Mouse (Mus musculus): ENCODE measurements around the gene 2210016L21Rik. TPM values are rescaled to one million over a fixed set of nuclear protein-coding genes. Genes with fewer than 3 reads are reported as not detected.
"Not testable (repeated sequence)": the region's sequence is repeated elsewhere in the genome, so short reads cannot be mapped to it uniquely, and the experiment has no call there.

2210016L21Rik gene
- polyA plus RNA-seq, 1 experiment from 2014 or later: 53.3 TPM

DNA sequence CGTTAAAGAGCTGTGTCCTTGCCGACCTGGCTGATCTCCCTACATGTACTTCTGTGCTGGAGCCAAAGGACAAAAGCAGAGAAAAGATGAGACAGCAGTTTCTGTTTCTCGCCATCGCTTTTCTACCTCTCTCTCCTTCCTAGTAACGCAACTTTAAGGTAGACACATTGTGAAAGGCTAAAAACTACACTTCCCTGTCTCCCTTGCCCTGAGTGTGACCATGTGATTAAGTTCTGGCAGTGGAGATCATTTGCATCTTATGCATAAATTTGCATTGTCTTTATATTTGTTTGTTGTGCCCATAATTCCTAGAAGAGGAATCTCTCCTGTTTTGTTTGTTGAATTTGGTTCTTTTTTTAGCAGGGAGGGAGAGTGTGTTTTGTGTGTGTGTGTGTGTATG, 26.1 kb upstream of the 2210016L21Rik start:
- Histone ChIP-seq H3K9me3 (ENCODE audit: control insufficient read depth, low read length) (no peaks in the 10 kb centered on the region), H3K4me1 (ENCODE audit: control insufficient read depth, insufficient read depth, low read length) (no peaks in the 10 kb centered on the region), H3K9ac (ENCODE audit: low read depth, low read length) (no peak overlapping the region), H3K4me2 (ENCODE audit: low read depth, low read length) (no peak overlapping the region), H3K27me3 (replicated peaks; ENCODE audit: control insufficient read depth, insufficient read depth, low read length) (no peaks in the 10 kb centered on the region), H3K27ac (ENCODE audit: low read length) (no peak overlapping the region), H3K36me3 (ENCODE audit: control insufficient read depth, insufficient read depth, low read length) (no peaks in the 10 kb centered on the region), H3K4me3 (ENCODE audit: low read length) (no peak overlapping the region)
- ATAC-seq: no peak
- 73% methylated on average over 5 of the region's 5 CpGs for WGBS

GRCm38 (mm10) chr5:114916777-114917176, 25.2 kb upstream of the 2210016L21Rik start:
- Histone ChIP-seq H3K4me3 (ENCODE audit: low read length) (no peak overlapping the region), H3K4me1 (ENCODE audit: control insufficient read depth, insufficient read depth, low read length) (0 out of 2 replicates have a peak, but pooled peaks cover under 1% of the 10 kb centered on the region), H3K36me3 (ENCODE audit: control insufficient read depth, insufficient read depth, low read length) (no peaks in the 10 kb centered on the region), H3K27ac (ENCODE audit: low read length) (no peak overlapping the region), H3K9me3 (ENCODE audit: control insufficient read depth, low read length) (no peaks in the 10 kb centered on the region), H3K27me3 (replicated peaks; ENCODE audit: control insufficient read depth, insufficient read depth, low read length) (no peaks in the 10 kb centered on the region), H3K4me2 (ENCODE audit: low read depth, low read length) (no peak overlapping the region), H3K9ac (ENCODE audit: low read depth, low read length) (no peak overlapping the region)
- WGBS: 91% methylated on average over 4 of the region's 4 CpGs
- no peak for ATAC-seq

GRCm38 (mm10) chr5:114917357-114917756, 24.6 kb upstream of the 2210016L21Rik start:
- WGBS: 95% methylated on average over 5 of the region's 5 CpGs
- not testable (repeated sequence) for H3K4me1 ChIP-seq (ENCODE audit: control insufficient read depth, insufficient read depth, low read length)

DNA sequence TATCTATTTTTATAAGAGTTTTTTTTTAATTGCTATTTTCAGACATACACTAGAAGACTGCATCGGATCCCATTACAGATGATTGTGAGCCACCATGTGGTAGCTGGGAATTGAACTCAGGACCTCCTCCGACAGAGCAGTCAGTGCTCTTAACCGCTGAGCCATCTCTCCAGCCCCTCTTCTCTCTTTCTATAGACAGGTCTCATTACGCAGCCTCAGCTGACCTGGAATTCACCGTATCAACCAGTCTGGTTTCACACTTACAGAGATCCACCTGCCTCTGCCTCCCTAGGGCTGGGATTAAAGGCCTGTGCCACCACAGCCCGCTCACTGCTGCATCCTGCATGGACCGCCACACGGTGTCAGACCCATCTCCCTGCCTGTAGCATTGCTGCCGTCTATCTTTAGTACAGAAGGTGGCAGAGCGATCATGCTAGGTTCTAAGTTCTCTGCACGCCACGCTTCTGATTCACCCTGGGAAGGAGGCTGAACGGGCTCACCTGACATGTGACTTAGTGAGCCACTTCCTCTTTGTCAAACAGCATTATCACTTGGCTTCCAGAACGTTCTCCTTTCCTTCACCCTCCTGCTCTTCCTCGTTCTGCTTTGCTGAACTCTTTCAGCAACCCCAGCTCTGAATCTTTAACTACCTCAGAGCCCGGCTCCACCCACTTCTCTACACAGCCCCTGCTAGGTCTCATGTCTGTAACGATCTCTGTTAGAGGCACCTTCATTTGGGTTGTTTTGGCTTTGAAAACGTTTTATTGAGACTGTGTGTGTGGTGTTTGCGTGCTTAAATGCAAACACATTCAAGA, 20.2 kb upstream of the 2210016L21Rik start:
- Histone ChIP-seq H3K4me2 (ENCODE audit: low read depth, low read length) (0 out of 2 replicates have a peak overlapping the region, but pooled peaks have one; percentile 1), H3K9ac (ENCODE audit: low read depth, low read length) (peak overlapping the region; percentile 50)
- 64% methylated on average over 19 of the region's 19 CpGs for WGBS

More at GRCm38 (mm10) chr5:114917357-114917756, 24.6 kb upstream of the 2210016L21Rik start:
- H3K4me3 ChIP-seq (ENCODE audit: low read length); H3K4me2 ChIP-seq (ENCODE audit: low read depth, low read length); H3K9ac ChIP-seq (ENCODE audit: low read depth, low read length); H3K27ac ChIP-seq (ENCODE audit: low read length); H3K36me3 ChIP-seq (ENCODE audit: control insufficient read depth, insufficient read depth, low read length); ATAC-seq; H3K9me3 ChIP-seq (ENCODE audit: control insufficient read depth, low read length); H3K27me3 ChIP-seq (replicated peaks; ENCODE audit: control insufficient read depth, insufficient read depth, low read length): not testable (repeated sequence)

DNA sequence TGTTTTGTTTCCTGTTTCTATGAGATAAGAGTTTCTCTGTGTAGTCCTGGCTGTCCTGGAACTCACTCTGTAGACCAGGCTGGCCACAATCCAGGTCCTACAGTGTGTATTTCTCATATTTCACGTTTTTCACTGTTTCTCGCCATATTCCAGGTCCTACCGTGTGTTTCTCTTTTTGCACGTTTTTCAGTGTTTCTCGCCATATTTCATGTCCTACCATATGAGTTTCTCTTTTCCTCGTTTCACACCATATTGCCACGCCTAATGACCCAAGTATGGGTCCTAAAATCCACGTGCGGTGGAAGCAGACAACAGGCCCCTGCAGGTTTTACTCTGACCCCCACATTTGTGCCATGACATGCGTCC, 19.6 kb upstream of the 2210016L21Rik start:
- H3K36me3 ChIP-seq (ENCODE audit: control insufficient read depth, insufficient read depth, low read length): no peaks in the 10 kb centered on the region
- peak; percentile 46 for ATAC-seq
- no peaks in the 10 kb centered on the region for H3K27me3 ChIP-seq (replicated peaks; ENCODE audit: control insufficient read depth, insufficient read depth, low read length)
- no peak overlapping the region for H3K4me3 ChIP-seq (ENCODE audit: low read length)
- WGBS: 61% methylated on average over 10 of the region's 10 CpGs
- peaks cover 12% of the 10 kb centered on the region for H3K4me1 ChIP-seq (ENCODE audit: control insufficient read depth, insufficient read depth, low read length)
- peak overlapping the region; percentile 50; the same call in 1 of the 2 replicates for H3K9ac ChIP-seq (ENCODE audit: low read depth, low read length)
- peak overlapping the region; percentile 74 for H3K27ac ChIP-seq (ENCODE audit: low read length)
- 0 out of 2 replicates have a peak, but pooled peaks cover 4% of the 10 kb centered on the region for H3K9me3 ChIP-seq (ENCODE audit: control insufficient read depth, low read length)
- H3K4me2 ChIP-seq (ENCODE audit: low read depth, low read length): 0 out of 2 replicates have a peak overlapping the region, but pooled peaks have one; percentile 1

More for the DNA sequence above, 20.2 kb upstream of the 2210016L21Rik start:
- H3K4me1 ChIP-seq (ENCODE audit: control insufficient read depth, insufficient read depth, low read length): peaks cover 12% of the 10 kb centered on the region
- 0 out of 2 replicates have a peak, but pooled peaks cover 4% of the 10 kb centered on the region for H3K9me3 ChIP-seq (ENCODE audit: control insufficient read depth, low read length)
- no peak overlapping the region for H3K4me3 ChIP-seq (ENCODE audit: low read length)
- H3K27me3 ChIP-seq (replicated peaks; ENCODE audit: control insufficient read depth, insufficient read depth, low read length): no peaks in the 10 kb centered on the region
- peak overlapping the region; percentile 74 for H3K27ac ChIP-seq (ENCODE audit: low read length)
- H3K36me3 ChIP-seq (ENCODE audit: control insufficient read depth, insufficient read depth, low read length): no peaks in the 10 kb centered on the region
- peak; percentile 70 for ATAC-seq

DNA sequence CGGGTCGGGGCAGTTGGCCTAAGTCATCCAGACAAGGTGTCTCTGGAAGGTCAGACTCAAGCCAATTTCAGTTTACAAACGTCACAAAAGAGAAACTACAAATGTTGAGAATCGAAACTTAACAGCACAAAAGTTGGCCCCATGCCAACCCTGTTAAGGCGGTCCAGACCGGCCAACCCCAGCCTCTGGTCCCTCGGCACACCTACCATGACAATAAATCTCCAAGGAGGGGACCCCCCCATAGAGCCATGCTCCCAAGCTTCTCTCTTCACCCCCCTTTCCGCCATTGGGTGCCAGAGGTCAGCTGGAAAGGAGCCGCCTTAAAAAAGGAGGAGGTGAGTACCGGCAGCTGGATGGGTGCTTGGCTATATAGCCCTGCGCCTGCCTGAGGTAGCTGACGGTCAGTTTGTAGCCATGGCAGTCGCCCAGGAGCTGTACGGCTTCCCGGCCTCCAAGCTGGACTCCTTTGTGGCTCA, 18.9 kb upstream of the 2210016L21Rik start, which contains the start of gene Oasl1:
TSS of gene Oasl1 (plus strand) at position 243 of the 476 bp plus-strand sequence.
- WGBS: 15% methylated on average over 15 of the region's 15 CpGs
- Histone ChIP-seq H3K4me2 (ENCODE audit: low read depth, low read length) (peak within 1 kb of the TSS; percentile 75), H3K27me3 (replicated peaks; ENCODE audit: control insufficient read depth, insufficient read depth, low read length) (no peaks in the 10 kb centered on the region), H3K27ac (ENCODE audit: low read length) (peak within 1 kb of the TSS; percentile 74), H3K4me1 (ENCODE audit: control insufficient read depth, insufficient read depth, low read length) (peaks cover 12% of the 10 kb centered on the region), H3K36me3 (ENCODE audit: control insufficient read depth, insufficient read depth, low read length) (no peaks in the 10 kb centered on the region), H3K9me3 (ENCODE audit: control insufficient read depth, low read length) (0 out of 2 replicates have a peak, but pooled peaks cover 4% of the 10 kb centered on the region), H3K9ac (ENCODE audit: low read depth, low read length) (peak within 1 kb of the TSS; percentile 65), H3K4me3 (ENCODE audit: low read length) (peak within 1 kb of the TSS; percentile 45)
- peak; percentile 41 for ATAC-seq

- ATAC-seq: no peak
- WGBS: 85% methylated on average over 1 of the region's 1 CpGs
These were observed 15.7 kb upstream of the 2210016L21Rik start for GRCm38 (mm10) chr5:114926153-114926684.

GRCm38 (mm10) chr5:114926753-114927152, 15.2 kb upstream of the 2210016L21Rik start:
- WGBS: 76% methylated on average over 9 of the region's 9 CpGs
- no peak overlapping the region for H3K4me2 ChIP-seq (ENCODE audit: low read depth, low read length)
- H3K9me3 ChIP-seq (ENCODE audit: control insufficient read depth, low read length): 0 out of 2 replicates have a peak, but pooled peaks cover 4% of the 10 kb centered on the region
- H3K27me3 ChIP-seq (replicated peaks; ENCODE audit: control insufficient read depth, insufficient read depth, low read length): no peaks in the 10 kb centered on the region
- no peaks in the 10 kb centered on the region for H3K36me3 ChIP-seq (ENCODE audit: control insufficient read depth, insufficient read depth, low read length)
- H3K9ac ChIP-seq (ENCODE audit: low read depth, low read length): no peak overlapping the region
- H3K27ac ChIP-seq (ENCODE audit: low read length): no peak overlapping the region
- peak; percentile 61 for ATAC-seq
- H3K4me1 ChIP-seq (ENCODE audit: control insufficient read depth, insufficient read depth, low read length): peaks cover 11% of the 10 kb centered on the region
- H3K4me3 ChIP-seq (ENCODE audit: low read length): no peak overlapping the region

More at GRCm38 (mm10) chr5:114926153-114926684, 15.7 kb upstream of the 2210016L21Rik start:
- no peak overlapping the region for H3K27ac ChIP-seq (ENCODE audit: low read length)
- no peaks in the 10 kb centered on the region for H3K36me3 ChIP-seq (ENCODE audit: control insufficient read depth, insufficient read depth, low read length)
- 0 out of 2 replicates have a peak, but pooled peaks cover 4% of the 10 kb centered on the region for H3K9me3 ChIP-seq (ENCODE audit: control insufficient read depth, low read length)
- no peak overlapping the region for H3K9ac ChIP-seq (ENCODE audit: low read depth, low read length)
- peaks cover 12% of the 10 kb centered on the region for H3K4me1 ChIP-seq (ENCODE audit: control insufficient read depth, insufficient read depth, low read length)
- no peaks in the 10 kb centered on the region for H3K27me3 ChIP-seq (replicated peaks; ENCODE audit: control insufficient read depth, insufficient read depth, low read length)
- H3K4me3 ChIP-seq (ENCODE audit: low read length): no peak overlapping the region
- no peak overlapping the region for H3K4me2 ChIP-seq (ENCODE audit: low read depth, low read length)

DNA sequence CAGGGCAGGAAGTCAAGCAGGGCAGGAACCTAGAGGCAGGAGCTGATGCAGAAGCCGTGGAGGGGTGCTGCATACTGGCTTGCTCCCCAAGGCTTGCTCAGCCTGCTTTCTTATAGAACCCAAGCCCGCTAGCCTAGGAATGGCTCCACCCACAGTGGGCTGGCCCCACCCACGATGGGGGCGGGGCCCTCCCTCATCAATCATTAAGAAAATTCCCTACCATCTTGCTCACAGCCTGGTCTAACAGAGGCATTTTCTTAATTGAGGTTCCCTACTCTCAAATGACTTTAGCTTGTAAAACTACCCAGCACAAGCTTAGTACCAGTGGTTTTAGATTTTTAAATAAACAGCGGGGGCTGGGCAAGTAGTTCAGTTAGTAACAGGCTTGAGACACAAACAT, 10.3 kb upstream of the 2210016L21Rik start:
- Histone ChIP-seq H3K4me2 (ENCODE audit: low read depth, low read length) (no peak overlapping the region), H3K4me3 (ENCODE audit: low read length) (no peak overlapping the region), H3K9ac (ENCODE audit: low read depth, low read length) (no peak overlapping the region), H3K4me1 (ENCODE audit: control insufficient read depth, insufficient read depth, low read length) (no peaks in the 10 kb centered on the region), H3K27me3 (replicated peaks; ENCODE audit: control insufficient read depth, insufficient read depth, low read length) (no peaks in the 10 kb centered on the region), H3K9me3 (ENCODE audit: control insufficient read depth, low read length) (no peaks in the 10 kb centered on the region), H3K27ac (ENCODE audit: low read length) (no peak overlapping the region), H3K36me3 (ENCODE audit: control insufficient read depth, insufficient read depth, low read length) (no peaks in the 10 kb centered on the region)
- WGBS: 59% methylated on average over 5 of the region's 5 CpGs
- ATAC-seq: no peak
